Mouse (Mus musculus) retina, postnatal 7 days (tissue): Measurements from ENCODE around the gene Dynlt1f.
"Not testable (repeated sequence)": the region's sequence is repeated elsewhere in the genome, so short reads cannot be mapped to it uniquely, and the experiment has no call there.

Experiments used
- DNase-seq: peaks from one replicate; pipeline ENCODE4 v3.0.0-alpha.2; 2012; ENCODE audit warnings: low read depth, low spot score

The Dynlt1f gene

DNA sequence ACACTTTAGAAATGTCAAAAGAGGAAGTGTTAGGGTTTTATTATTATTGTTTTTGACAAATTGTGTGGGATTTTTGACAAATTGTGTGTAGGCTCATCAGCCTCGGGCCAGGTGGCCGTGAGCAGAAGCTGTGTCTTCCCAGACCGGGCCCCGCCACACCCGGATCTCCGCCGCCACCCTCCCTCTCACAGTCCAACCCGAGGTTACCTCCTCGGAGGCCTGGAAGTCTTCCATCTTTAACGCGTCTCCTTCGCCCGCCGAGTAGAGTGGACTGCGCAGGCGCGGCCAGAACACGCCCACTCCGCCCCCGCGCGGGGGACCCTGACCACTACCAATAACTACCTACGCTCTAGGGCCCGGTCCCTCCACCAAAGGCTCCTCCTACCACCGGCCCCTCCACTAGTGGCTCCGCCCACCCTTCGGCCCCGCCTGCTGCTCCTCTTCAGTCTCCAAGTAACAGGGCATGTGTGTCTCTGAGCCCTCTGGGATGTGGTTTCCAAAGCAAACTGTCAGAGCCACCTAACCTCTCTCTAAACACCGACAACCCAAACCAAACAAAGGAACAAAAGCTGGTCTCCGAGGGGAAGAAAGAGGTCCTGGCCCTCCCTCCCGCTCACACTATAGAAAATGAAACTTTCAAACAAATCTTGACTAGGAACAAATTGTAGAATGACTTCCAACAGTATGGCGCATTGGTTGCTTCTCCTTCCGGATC, at the start of gene Dynlt1f:
TSS of gene Dynlt1f (minus strand) at position 334 of the 715 bp plus-strand sequence.
- DNase-seq = not testable (repeated sequence)

DNA sequence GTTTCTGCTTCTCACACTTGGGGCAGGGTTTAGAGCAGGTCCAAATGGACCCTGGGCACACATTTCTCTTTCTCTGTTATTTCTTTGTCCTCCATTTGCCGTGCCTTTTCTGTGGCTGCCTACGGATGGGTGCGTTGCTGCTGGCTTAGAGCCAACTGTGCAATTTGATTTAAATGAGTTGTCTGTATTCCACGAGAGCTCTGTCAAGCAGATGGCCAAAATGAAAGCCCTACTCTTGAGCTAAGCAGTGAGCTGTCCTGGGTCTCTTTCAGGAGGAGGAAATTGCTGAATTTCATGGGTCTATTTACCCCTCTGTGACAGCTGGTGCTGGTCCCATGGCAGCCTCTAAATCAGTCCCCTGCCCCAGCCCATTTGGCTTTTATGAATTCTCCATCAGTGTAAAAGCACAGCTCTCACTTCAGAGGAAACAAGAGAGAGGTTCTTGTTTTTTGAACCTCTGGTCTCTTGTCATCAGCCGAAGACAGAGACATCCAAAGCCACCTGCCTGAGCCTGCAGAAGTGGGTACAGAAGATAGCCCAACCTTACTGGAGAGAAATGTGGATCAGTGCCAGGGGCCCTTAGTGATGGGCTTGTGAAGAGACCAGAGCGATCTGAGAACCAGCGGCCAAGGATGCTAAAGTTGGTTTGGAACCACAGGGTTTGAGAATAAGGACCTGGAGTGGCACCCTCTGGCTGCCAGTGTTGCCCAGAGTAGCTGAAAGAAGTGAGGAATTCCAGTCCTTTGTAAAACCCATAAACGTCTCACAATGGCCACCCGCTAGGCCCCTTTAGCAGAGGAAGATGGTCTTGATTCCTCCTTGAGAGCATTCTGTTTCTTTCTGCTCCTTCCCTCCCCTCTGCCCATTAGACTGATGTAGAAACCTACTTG, 47.9 kb upstream of the Dynlt1f start:
- not testable (repeated sequence) for DNase-seq

DNA sequence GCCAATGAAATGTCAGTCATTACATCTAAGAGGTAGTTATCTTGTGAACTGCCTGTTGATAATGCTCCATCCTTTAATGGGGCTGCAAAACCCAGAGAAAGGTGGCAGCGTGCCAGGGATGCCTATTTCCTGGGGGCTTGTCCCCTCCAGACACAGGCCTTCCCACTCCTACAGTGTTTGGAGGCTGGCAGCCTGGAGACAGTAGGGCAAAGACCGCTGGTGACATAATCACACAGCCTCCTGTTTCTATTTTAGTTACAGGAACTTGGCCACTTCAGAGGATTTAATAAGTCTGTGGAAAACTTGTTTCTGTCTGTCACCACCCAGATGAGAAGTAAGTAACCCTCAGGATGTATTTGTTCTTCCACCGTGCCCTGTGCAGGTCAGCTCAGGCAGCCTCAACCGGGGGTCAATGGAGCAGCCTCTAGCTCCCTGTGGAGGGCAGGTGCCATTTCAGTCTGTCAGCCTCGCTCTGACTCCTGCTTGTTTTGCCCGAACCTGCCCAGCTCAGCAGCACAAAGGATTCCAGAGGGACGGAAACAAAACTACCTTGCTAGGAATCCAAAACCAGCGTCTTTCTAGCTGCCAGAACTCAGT, 47.0 kb upstream of the Dynlt1f start:
- not testable (repeated sequence) for DNase-seq

DNA sequence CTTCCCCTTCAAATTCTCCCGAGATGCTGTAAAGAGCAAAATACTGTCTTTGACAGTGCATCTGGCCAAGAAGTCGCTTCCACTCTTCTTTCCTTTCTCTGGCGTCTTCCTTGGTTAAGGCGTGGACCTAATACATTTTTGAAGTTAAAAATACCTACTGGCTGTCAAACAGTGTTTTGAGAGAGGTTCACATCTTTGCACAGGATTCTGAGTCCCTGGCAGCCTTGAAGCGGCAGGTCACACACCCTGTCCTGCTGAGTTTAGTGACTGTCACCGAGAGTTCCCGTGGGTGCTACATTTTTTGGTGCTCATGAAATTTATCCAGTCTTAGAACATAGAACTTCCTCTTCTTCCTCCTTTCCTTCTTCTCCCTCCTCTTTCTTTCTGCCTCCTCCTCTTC, 44.4 kb upstream of the Dynlt1f start:
- DNase-seq = not testable (repeated sequence)

DNA sequence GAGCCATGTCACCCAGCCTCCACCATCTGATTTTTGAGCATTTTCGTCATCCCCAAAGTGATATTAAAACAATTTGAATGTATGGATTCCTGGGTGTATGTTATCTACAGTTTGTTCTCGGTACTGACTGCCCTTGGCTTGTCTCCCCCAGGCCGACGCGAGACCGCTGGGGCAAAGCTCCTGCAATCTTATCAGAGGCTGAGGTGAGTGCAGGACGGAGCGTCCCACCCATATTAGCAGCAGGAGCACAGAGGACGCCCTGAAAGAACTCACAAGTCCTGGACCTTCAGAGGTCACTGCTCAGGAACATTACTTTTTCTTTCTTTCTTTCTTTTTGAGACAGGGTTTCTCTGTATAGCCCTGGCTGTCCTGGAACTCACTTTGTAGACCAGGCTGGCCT, 43.8 kb upstream of the Dynlt1f start:
- DNase-seq = not testable (repeated sequence)

DNA sequence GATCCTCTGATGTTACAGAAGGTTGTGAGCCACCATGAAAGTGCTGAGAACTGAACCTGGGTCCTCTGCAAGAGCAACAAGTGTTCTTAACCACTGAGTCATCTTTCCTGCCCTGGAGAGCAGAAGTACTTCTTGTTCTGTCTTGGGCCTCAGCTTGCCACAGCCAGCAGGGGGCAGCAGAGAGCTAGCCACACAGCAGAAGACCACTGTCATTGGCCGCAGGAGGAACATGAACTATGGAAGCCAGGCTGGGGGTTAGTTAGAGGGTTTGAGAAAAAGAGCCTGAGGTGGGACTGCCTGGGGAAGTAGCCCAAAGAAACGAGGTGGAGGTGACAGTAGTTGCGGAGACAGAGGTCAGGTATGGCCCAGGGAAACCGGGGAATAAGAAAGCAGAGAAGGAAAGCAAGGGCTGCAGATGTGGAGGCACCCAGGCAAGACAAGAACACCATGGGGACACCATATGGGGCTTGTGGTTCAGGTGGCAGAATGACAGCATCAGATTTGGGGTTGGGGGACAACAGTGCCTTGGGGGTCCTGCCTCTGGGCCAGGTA, 41.6 kb upstream of the Dynlt1f start:
- DNase-seq = not testable (repeated sequence)

DNA sequence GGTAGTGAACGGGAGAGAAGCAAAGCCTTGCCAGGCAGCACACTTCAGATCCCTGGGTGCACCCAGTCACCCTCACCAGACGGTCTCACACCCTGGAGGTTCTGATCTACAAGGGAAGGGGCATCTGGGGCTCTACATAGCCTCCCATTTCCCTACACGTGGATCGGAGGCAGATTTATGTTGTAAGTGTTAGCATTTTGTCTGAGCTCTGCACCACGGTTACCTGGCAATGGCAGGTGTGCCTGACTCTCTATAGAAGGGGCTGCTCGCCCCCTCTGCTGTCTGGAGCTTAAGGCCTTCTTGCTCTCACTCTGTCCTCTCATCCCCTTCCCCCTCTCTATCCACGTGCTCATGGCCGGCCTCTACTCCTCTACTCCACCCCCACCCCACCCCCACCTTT, 40.8 kb upstream of the Dynlt1f start:
- not testable (repeated sequence) for DNase-seq

DNA sequence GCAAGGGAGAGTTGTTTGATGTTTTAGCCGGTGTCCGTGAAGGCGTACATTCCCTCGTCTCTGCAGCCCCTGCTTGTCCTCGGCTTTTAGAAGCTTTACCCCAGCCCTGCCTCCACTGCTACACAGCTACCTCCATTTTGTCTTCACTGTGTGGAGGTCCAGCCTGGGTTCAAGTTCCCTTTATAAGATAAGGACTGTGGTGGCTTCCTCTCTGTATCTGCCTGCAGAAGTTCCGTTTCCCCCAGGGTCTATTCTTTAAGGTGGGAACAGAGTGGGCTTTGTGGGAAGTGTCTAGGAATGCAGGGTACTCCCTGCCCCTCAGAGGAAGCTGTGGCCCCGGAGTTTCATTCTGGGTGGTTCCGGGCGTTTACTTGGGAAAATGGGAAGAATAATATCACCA, 40.0 kb upstream of the Dynlt1f start:
- DNase-seq = not testable (repeated sequence)

DNA sequence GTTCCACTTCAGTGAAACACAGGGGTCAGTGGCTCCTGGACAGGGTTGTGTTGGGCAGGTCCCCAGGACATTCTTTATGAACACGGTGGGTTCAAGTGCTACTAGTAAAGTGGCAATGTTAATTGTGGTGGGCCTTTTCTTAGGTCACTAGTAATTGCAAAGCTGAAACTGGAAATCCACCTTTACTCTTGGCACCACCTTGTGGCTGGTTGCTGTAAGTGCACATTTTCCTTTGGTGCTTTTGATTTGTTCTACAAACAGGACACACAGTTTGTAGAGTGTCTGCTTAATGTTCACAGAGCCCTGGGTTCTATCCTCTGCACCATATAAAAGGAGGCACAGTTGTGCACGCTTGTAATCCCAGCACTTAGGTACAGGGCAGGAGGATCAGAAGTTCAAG, 35.9 kb upstream of the Dynlt1f start:
- DNase-seq = peak; percentile 25

DNA sequence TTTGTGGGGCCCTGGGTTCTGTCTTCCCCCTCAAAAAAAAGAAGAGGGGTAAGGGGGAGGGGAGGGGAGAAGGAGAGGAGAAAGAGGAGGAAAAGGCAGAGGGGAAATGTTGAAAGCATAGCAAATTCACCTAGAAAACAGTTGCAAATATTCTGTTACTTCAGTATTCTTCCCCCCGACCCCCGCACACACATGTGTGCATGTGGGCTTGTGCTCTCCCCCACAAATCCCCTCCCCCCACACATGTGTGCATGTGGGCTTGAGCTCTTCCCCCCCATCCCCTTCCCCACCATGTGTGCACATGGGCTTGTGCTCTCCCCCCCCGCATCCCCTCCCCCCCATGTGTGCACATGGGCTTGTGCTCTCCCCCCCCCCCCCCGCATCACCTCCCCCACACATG, 33.6 kb upstream of the Dynlt1f start:
- not testable (repeated sequence) for DNase-seq

DNA sequence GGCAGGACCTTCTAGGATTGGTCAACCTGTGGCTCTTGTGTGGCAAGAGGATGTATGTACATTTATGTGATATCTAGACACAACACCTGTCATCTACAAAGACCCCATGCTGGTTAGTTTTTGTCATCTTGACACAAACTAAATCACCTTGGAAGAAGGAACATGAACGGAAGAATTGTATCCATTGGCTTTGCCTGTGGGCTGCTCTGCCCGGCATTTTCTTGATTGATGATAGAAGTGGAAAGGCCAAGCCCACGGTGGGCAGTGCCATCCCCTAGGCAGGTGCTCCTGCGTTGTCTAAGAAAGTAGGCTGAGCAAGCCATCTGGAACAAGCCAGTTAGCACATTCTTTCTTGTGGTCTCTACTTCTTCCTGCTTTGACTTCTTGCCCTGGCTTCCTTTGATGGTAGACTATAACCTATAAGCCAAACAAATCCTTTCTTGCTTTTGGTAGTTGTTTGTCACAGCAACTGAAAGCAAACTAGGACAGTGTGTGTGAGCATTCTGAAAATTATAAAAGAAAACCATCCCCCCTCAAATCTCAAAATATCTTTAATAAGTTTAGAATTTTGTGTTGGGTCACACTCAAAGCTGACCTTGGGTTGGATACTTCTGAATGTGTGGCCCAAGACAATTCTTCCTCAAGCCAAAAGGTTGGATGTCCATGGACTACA, 30.7 kb upstream of the Dynlt1f start:
- not testable (repeated sequence) for DNase-seq

DNA sequence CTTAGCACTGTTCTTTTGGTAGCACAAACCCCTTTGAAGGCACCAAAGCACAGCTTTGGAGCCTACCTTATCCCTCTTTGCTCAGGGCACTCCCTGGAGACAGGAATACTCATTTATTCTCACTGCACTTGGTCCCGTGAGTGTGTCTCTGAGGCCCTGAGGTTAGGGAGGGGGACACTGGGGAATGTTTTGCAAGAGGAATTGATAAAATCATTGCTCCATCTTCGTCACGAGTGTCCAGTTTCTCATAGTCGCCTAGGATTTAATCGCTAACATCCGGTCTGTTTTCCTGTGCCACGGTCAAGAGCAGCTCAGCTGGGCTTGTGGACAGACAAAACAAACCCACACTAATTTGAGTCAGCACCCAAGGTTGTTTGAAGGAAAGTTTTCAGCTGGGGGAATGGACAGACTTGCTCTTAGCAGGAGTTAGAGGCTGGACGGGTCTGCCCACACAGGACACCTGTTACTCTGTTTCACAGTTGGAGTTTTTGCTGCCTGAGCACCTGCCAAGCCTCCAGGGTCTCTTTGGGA, 29.7 kb upstream of the Dynlt1f start:
- DNase-seq = not testable (repeated sequence)

DNA sequence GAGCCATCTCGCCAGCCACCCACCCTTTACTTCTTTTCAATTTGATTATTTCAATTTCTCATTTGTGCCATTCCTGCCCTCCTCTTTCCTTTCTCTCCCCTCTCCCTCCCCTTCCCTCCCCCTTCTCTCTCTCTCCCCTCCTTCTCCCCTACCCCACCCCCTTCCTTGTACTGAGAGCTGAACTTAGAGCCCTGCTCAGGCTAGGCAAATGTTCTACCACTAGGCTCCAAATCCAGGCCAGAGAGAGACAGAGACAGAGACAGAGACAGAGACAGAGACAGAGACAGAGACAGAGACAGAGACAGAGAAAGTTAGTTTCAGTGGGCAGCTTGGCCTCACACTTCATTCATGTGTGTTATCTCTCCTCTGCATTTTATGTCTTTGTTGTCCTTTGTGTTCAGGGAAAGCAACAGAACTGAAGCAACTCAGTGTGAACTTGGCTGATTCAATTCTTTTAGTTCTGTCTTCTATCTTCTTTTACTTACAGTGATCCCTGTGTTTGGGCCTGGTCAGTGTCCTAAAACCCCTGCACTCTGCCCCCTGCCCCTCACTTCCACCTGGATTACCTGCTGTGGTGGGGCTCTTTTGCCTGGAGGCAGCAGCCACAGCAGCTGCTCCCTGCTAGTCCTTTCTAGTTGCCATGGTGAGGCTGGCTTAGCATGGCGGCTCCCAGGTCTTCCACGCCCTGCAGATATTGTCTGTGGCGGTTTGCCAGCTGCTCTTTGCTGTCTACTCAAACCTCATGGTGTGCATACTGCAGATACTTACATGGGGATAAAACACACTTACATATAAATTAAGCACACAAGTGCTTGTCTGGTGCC, 29.0 kb upstream of the Dynlt1f start:
- DNase-seq = not testable (repeated sequence)

DNA sequence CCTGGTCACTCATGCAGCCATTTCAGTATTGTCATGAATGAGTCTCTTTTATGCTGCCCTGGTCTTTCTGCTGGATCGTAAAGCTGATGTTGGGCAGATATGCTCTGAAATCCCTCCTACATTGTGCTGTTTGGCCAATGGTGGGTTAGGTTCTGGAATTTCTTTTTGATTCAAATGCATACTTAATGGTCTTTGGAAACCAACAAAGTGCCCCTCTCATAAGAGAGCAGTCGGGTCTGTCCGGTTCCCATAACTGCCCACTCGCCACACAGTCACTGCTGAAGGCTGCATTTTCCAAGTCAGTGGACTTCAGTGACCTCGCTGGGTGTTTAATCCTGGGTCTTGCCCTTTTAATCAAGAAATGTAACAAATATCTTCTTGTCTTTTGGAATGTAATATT, 28.0 kb upstream of the Dynlt1f start:
- DNase-seq = not testable (repeated sequence)

DNA sequence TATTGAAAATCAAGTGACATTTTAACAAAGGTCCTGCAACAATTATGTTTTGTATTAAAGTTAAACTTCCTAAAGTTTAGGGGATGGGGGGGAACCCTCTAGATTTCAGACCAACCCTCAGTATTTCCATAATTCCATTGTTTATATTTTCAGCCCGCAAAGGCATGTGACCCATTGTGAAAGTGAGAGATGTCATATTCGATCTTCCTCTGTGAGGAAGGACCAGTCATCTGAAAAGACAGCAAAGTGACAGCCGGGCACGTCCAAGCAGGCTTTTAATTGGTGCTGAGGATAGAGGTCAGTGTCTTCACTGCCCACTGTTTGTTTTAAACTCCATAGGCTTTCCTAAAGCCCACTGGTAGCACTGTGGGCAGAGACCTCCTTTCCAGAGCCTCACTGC, 26.0 kb upstream of the Dynlt1f start:
- not testable (repeated sequence) for DNase-seq

DNA sequence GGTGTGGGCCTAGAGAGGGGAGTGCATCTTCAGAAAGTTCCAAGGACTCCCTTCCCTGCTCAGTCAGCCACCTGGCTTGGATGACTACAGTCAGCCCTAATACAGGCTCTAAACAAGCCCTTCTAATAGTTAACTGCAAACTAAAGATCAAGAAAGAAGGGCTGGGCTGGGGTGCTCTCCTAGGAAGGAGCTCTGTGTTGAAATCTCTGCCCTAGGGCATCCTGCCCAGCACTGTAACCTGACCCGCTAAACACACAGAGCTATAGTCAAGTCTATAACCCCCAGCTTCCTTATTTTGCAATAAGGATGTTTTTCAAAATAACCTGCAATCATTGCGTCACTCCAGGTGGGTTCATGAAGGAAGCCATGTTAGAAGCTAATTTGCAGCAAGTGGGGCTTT, 22.4 kb upstream of the Dynlt1f start:
- not testable (repeated sequence) for DNase-seq

DNA sequence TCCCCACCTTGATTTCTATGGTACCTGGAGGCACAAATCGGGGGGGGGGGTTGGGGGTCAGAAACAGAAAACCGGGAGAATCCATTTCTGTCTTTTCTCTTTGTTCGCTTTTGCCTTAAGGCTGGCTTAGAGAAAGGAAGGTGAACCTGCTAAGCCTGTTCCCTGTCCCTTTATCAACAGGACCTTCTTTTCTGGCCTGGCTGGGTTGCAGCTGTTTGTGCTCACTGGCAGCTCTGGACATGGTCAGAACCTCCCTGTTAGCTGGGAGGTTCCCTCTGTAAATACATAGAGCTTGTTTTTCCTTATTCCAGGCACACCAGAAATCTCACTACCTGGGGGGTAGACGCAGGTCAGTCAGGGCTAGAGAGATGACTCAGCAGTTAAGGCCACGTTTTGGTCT, 18.6 kb upstream of the Dynlt1f start:
- DNase-seq = not testable (repeated sequence)

DNA sequence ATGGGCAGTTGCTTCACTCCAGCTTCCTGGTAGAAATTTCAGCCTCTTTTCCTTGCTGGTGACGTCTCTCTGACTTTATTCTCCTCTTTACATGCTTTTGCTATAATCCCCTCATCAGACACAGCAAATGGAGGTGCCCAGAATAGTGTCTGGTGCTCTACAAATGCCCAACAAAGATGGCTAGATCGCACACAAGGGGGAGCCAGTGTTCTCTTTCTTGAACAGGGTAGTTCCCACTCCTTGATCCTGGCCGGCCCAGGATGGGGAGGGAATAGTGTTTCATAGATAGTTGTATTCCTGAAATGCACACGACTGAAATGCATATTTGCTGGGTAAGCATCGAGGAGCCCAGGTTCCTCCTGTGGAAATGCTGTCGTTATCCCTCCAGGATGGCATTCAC, 12.8 kb upstream of the Dynlt1f start:
- DNase-seq = not testable (repeated sequence)

DNA sequence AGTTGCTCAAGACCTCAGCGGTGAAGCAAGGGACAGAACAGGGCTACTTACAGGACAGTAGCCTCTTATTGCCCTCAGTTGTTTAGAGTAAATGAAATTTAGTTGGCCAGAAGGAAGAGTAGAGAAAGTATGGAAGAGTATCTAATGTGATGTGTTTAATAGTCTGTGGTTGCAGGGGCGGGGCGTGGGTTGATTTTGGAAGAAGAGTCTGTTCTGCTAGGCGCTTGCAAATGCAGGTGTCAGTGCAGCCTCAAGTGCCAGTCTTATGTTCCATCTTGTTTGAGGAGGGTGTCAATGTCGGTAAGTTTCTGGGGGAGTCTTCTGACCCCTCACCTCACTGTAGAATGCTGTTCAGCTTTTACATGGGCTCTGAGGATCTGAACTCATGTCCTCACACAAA, 9.7 kb upstream of the Dynlt1f start:
- DNase-seq = not testable (repeated sequence)

DNA sequence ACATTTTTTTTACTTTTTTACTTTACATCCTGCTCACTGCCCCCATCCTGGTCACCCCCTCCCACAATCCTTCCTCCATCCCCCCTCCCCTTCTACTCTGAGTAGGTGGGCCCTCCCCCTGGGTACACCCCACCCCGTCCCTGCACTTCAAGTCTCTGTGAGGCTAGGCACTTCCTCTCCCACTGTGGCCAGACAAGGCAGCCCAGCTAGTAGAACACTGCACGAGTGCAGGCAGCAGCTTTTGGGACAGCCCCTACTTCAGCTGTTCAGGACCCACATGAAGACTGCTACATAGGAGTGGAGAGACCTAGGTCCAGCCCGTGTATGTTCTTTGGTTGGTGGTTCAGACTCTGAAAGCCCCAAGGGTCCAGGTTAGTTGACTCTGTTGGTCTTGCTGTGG, 7.1 kb upstream of the Dynlt1f start:
- not testable (repeated sequence) for DNase-seq
